Comparison of ENCODE assay signal across 9 mouse cellular contexts in genomic region chr9:108304716-108305115, GRCm38 (mm10). TPM values are rescaled to one million over a fixed set of nuclear protein-coding genes. Genes with fewer than 3 reads are reported as not detected.
A peak's percentile ranks its signal among the peaks of the same experiment; 100 is the strongest.
DNase-seq lines count a peak whose midpoint lies in the region; ATAC-seq and TF ChIP-seq lines count a peak whose summit lies in the region.
"Had no signal": no experiment of that assay in that cellular context is flagged by ENCODE, and none has a peak within 500 bp of the region (broad histone marks: within the 10 kb centered on the region; RNA-seq: fewer than 3 reads in every experiment).

No protein-coding gene starts in this region.

- H3K36me3 ChIP-seq in kidney, embryonic 16.5 days (ENCODE audit: insufficient read depth, low read length) = peaks cover 22% of the 10 kb centered on the region
- peaks cover 23% of the 10 kb centered on the region for H3K36me3 ChIP-seq in embryonic facial prominence, embryonic 15.5 days
- H3K36me3 ChIP-seq in intestine, embryonic 15.5 days = peaks cover 8% of the 10 kb centered on the region; the same call in 1 of the 2 replicates
- no peaks in the 10 kb centered on the region for H3K36me3 ChIP-seq in myocyte (ENCODE audit: control insufficient read depth, insufficient read depth)

- TF ChIP-seq POLR2A in myocyte (IDR thresholded peaks at IDR 0.05; ENCODE audit: insufficient read length, low read depth) = no peak

- no peak for DNase-seq in kidney, adult 11 months
- no peak for DNase-seq in cerebellum, adult 8-10 months
- DNase-seq in right cerebral cortex, postnatal 4 days = no peak
- no peak for DNase-seq in cerebellum, adult 11 months
- DNase-seq: thymus, postnatal 25 days had no signal

- H3K79me2 ChIP-seq in myocyte (ENCODE audit: control insufficient read depth, insufficient read depth) = peaks cover 41% of the 10 kb centered on the region

- WGBS in kidney, embryonic 16.5 days = 84% methylated on average over 4 of the region's 4 CpGs
- 89% methylated on average over 4 of the region's 4 CpGs for WGBS in embryonic facial prominence, embryonic 15.5 days
- WGBS in intestine, embryonic 15.5 days = 74% methylated on average over 4 of the region's 4 CpGs

- H3K4me2 ChIP-seq in kidney, embryonic 16.5 days (replicated peaks; ENCODE audit: low read depth, low read length) = peak overlapping the region; percentile 88
- H3K4me2 ChIP-seq in embryonic facial prominence, embryonic 15.5 days (replicated peaks) = peak overlapping the region; percentile 72
- H3K4me2 ChIP-seq in intestine, embryonic 15.5 days (replicated peaks) = peak overlapping the region; percentile 60
- H3K4me2 ChIP-seq in myocyte (ENCODE audit: low read depth) = peak overlapping the region; percentile 84

- no peak overlapping the region for H3K27ac ChIP-seq in kidney, embryonic 16.5 days (ENCODE audit: low read length)
- 0 out of 2 replicates have a peak overlapping the region, but pooled peaks have one; percentile 100 for H3K27ac ChIP-seq in embryonic facial prominence, embryonic 15.5 days (replicated peaks)
- H3K27ac ChIP-seq in intestine, embryonic 15.5 days = 0 out of 2 replicates have a peak overlapping the region, but pooled peaks have one; percentile 82

- H3K4me1 ChIP-seq in kidney, embryonic 16.5 days (ENCODE audit: insufficient read depth, low read length) = peaks cover 31% of the 10 kb centered on the region
- peaks cover 24% of the 10 kb centered on the region for H3K4me1 ChIP-seq in embryonic facial prominence, embryonic 15.5 days
- H3K4me1 ChIP-seq in intestine, embryonic 15.5 days (replicated peaks) = peaks cover 17% of the 10 kb centered on the region

- ATAC-seq in kidney, embryonic 16.5 days (ENCODE audit: low FRiP score, low TSS enrichment) = no peak
- ATAC-seq in embryonic facial prominence, embryonic 15.5 days (ENCODE audit: insufficient number of reproducible peaks, low FRiP score, low TSS enrichment, low read depth) = no peak
- no peak for ATAC-seq in intestine, embryonic 15.5 days

- H3K4me3 ChIP-seq in kidney, embryonic 16.5 days (ENCODE audit: low read length) = peak overlapping the region; percentile 92
- H3K4me3 ChIP-seq in embryonic facial prominence, embryonic 15.5 days (replicated peaks) = peak overlapping the region; percentile 96
- H3K4me3 ChIP-seq in intestine, embryonic 15.5 days (replicated peaks) = peak overlapping the region; percentile 87
- H3K4me3 ChIP-seq in myocyte = peak overlapping the region; percentile 85

- H3K9ac ChIP-seq in kidney, embryonic 16.5 days (replicated peaks; ENCODE audit: low read length) = peak overlapping the region; percentile 81
- H3K9ac ChIP-seq in embryonic facial prominence, embryonic 15.5 days = peak overlapping the region; percentile 63; the same call in 1 of the 2 replicates
- no peak overlapping the region for H3K9ac ChIP-seq in intestine, embryonic 15.5 days

- no peaks in the 10 kb centered on the region for H3K9me3 ChIP-seq in kidney, embryonic 16.5 days (ENCODE audit: low read length)
- H3K9me3 ChIP-seq in embryonic facial prominence, embryonic 15.5 days (replicated peaks) = no peaks in the 10 kb centered on the region
- no peaks in the 10 kb centered on the region for H3K9me3 ChIP-seq in intestine, embryonic 15.5 days

- H3K27me3 ChIP-seq in kidney, embryonic 16.5 days (ENCODE audit: insufficient read depth, low read length) = no peaks in the 10 kb centered on the region
- no peaks in the 10 kb centered on the region for H3K27me3 ChIP-seq in embryonic facial prominence, embryonic 15.5 days
- H3K27me3 ChIP-seq in intestine, embryonic 15.5 days (replicated peaks) = no peaks in the 10 kb centered on the region
- H3K27me3 ChIP-seq in myocyte (ENCODE audit: control insufficient read depth, insufficient read depth, insufficient read length) = no peaks in the 10 kb centered on the region

- H3ac ChIP-seq in myocyte (ENCODE audit: control insufficient read depth, insufficient read length) = peak overlapping the region; percentile 95

TF ChIP-seq in myocyte, 11 proteins besides CTCF, POLR2A, EP300 and RAD21:
- TF ChIP-seq CEBPB (IDR thresholded peaks at IDR 0.05; ENCODE audit: insufficient read depth, poor library complexity, severe bottlenecking) = no peak
- no peak for TF ChIP-seq TCF3 (IDR thresholded peaks at IDR 0.05; ENCODE audit: insufficient read length, low read depth)
- TF ChIP-seq MAX (IDR thresholded peaks at IDR 0.05; ENCODE audit: low read depth) = no peak
- no peak for TF ChIP-seq MYOG (IDR thresholded peaks at IDR 0.05; ENCODE audit: control insufficient read depth in 1 of 3, insufficient read depth in 1 of 3, insufficient read length in 2 of 3, low read depth in 2 of 3)
- TF ChIP-seq MYOD1 (IDR thresholded peaks at IDR 0.05; ENCODE audit: control insufficient read depth in 1 of 3, insufficient read length in 2 of 3, low read depth in 2 of 3) = no peak
- no peak for TF ChIP-seq TCF12 (IDR thresholded peaks at IDR 0.05; ENCODE audit: insufficient read depth, poor library complexity, severe bottlenecking)
- no peak for TF ChIP-seq SRF (IDR thresholded peaks at IDR 0.05; ENCODE audit: control insufficient read depth, insufficient read length, low read depth)
- no peak for TF ChIP-seq USF1 (IDR thresholded peaks at IDR 0.05; ENCODE audit: low read depth)
- no peak for TF ChIP-seq POLR2AphosphoS2 (IDR thresholded peaks at IDR 0.05; ENCODE audit: insufficient read length, low read depth)
- TF ChIP-seq REST (IDR thresholded peaks at IDR 0.05; ENCODE audit: insufficient read depth, insufficient read length) = no peak
- no peak for TF ChIP-seq E2F4 (IDR thresholded peaks at IDR 0.05; ENCODE audit: insufficient read depth)

RNA-seq across cellular contexts. Expression of gene Rhoa, which starts 1.2 kb away (rescaled TPM):
- 495 and 508 TPM in 2 replicates for polyA plus RNA-seq in kidney, embryonic 16.5 days (2015; fragmentation: Nextera tagmentation; extraction: Ambion mirVana)
- 452 and 468 TPM in 2 replicates for polyA plus RNA-seq in embryonic facial prominence, embryonic 15.5 days (2015; fragmentation: Nextera tagmentation; extraction: Ambion mirVana)
- polyA plus RNA-seq in intestine, embryonic 15.5 days (2015; fragmentation: Nextera tagmentation; extraction: Ambion mirVana) = 422 and 453 TPM in 2 replicates
- 306 TPM for polyA plus RNA-seq in myocyte (2012; fragmentation: generic; extraction: Trizol)

RNA-seq across cellular contexts. Expression of gene Tcta, which starts 1.2 kb away (rescaled TPM):
- polyA plus RNA-seq in kidney, embryonic 16.5 days (2015; fragmentation: Nextera tagmentation; extraction: Ambion mirVana) = 34.9 and 38.9 TPM in 2 replicates
- polyA plus RNA-seq in embryonic facial prominence, embryonic 15.5 days (2015; fragmentation: Nextera tagmentation; extraction: Ambion mirVana) = 41.3 and 51.6 TPM in 2 replicates
- polyA plus RNA-seq in intestine, embryonic 15.5 days (2015; fragmentation: Nextera tagmentation; extraction: Ambion mirVana) = 34.1 and 37.1 TPM in 2 replicates
- polyA plus RNA-seq in myocyte (2012; fragmentation: generic; extraction: Trizol) = 29.8 TPM

RNA-seq across cellular contexts. Expression of gene Amt, which starts 8.1 kb away (rescaled TPM):
- polyA plus RNA-seq in kidney, embryonic 16.5 days (2015; fragmentation: Nextera tagmentation; extraction: Ambion mirVana) = 40.8 and 43.7 TPM in 2 replicates
- polyA plus RNA-seq in embryonic facial prominence, embryonic 15.5 days (2015; fragmentation: Nextera tagmentation; extraction: Ambion mirVana) = 10.8 and 11.2 TPM in 2 replicates
- 20.9 and 23.2 TPM in 2 replicates for polyA plus RNA-seq in intestine, embryonic 15.5 days (2015; fragmentation: Nextera tagmentation; extraction: Ambion mirVana)
- polyA plus RNA-seq in myocyte (2012; fragmentation: generic; extraction: Trizol) = 2.1 TPM

RNA-seq across cellular contexts. Expression of gene Nicn1, which starts 14.5 kb away (rescaled TPM):
- polyA plus RNA-seq in kidney, embryonic 16.5 days (2015; fragmentation: Nextera tagmentation; extraction: Ambion mirVana) = 37.2 and 45.5 TPM in 2 replicates
- polyA plus RNA-seq in embryonic facial prominence, embryonic 15.5 days (2015; fragmentation: Nextera tagmentation; extraction: Ambion mirVana) = 41.7 and 42.9 TPM in 2 replicates
- polyA plus RNA-seq in intestine, embryonic 15.5 days (2015; fragmentation: Nextera tagmentation; extraction: Ambion mirVana) = 28.9 and 29.5 TPM in 2 replicates
- 37.9 TPM for polyA plus RNA-seq in myocyte (2012; fragmentation: generic; extraction: Trizol)

RNA-seq across cellular contexts. Expression of gene Gpx1, which starts 34.0 kb away (rescaled TPM):
- 686 and 695 TPM in 2 replicates for polyA plus RNA-seq in kidney, embryonic 16.5 days (2015; fragmentation: Nextera tagmentation; extraction: Ambion mirVana)
- polyA plus RNA-seq in embryonic facial prominence, embryonic 15.5 days (2015; fragmentation: Nextera tagmentation; extraction: Ambion mirVana) = 713 and 715 TPM in 2 replicates
- 1,041 and 1,081 TPM in 2 replicates for polyA plus RNA-seq in intestine, embryonic 15.5 days (2015; fragmentation: Nextera tagmentation; extraction: Ambion mirVana)
- 393 TPM for polyA plus RNA-seq in myocyte (2012; fragmentation: generic; extraction: Trizol)
